Mouse (Mus musculus) kidney, adult 11 months (tissue): ENCODE data around the gene Syngr1.

ENCODE experiments used
- DNase-seq: peaks from one replicate; pipeline ENCODE4 v3.0.0; 2022

The Syngr1 gene

DNA sequence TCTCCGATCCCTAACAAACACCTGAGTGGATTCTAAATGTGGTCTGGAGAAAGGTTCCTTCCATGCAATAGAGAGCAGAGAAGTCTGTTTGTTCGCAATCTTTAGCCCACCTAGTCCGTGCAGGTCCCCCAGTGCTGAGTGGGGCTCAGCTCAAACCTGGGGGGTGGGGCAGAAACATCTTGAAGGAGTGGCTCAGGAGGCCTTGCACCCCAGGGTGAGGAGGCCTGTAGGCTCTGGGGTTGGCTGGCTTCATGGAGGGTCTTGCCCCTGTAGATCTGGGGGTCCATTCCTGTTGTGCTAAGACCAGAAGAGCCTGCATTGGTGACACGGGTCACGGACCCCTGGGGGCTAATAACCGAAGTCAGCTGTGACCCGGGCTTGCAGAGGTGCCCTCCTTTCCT lies 907 bp downstream of the Syngr1 start:
- DNase-seq, result no peak

DNA sequence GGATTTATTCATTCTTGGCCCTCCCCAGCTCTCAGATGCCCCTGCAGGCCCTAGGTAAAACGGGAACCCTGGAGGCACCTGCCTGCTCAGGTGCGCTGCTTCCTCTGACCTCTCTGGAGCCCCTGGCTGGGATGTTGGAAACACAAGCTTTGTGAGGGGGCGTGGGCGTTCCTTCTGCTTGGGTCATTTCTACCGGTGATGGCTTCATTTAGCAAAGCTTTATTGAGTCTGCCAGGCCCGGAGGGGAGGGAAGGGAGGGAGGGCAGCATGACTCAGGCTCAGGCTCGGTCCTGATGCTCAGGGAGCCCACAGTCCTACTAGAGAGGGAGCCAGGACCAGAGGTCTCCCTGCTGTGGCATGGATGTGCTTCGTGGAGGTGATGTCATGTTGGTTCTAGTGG lies 1.5 kb downstream of the Syngr1 start:
- no peak for DNase-seq

- DNase-seq, result no peak
Measured at GRCm38 (mm10) chr15:80094201-80094600, 3.1 kb downstream of the Syngr1 start.

DNA sequence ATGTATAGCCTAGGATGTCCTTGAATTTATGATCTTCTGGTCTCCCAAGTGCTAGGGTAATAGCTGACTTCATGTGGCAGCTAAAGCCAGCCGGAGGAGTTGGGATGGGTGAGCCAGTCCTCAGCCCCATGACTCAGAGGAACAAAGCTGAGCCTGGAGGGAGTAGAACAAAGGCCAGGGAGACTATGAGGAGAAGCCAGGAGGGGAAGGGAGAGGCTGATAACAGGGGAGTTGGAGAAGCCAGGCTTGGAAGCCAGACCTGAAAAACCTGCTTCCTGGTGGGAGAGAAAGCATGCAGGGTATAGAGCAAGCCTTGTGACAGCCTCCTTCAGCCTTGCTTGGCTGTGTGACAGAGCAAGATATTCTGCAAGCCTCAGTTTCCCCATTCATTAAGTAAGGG lies 4.5 kb downstream of the Syngr1 start:
- DNase-seq, result no peak

GRCm38 (mm10) chr15:80096406-80096805 lies 5.3 kb downstream of the Syngr1 start:
- DNase-seq, result no peak

- no peak for DNase-seq
Measured at GRCm38 (mm10) chr15:80096946-80097881, 6.1 kb downstream of the Syngr1 start.

- no peak for DNase-seq
Measured at GRCm38 (mm10) chr15:80097999-80098461, 6.9 kb downstream of the Syngr1 start.

GRCm38 (mm10) chr15:80098809-80099208 lies 7.7 kb downstream of the Syngr1 start:
- no peak for DNase-seq

- DNase-seq, result no peak
Measured at GRCm38 (mm10) chr15:80099477-80099876, 8.3 kb downstream of the Syngr1 start.

- DNase-seq, result no peak
Measured at GRCm38 (mm10) chr15:80100196-80100595, 9.1 kb downstream of the Syngr1 start.

- DNase-seq, result no peak
Measured at GRCm38 (mm10) chr15:80100871-80101270, 9.7 kb downstream of the Syngr1 start.

- no peak for DNase-seq
Measured at GRCm38 (mm10) chr15:80101503-80101902, 10.4 kb downstream of the Syngr1 start.

DNA sequence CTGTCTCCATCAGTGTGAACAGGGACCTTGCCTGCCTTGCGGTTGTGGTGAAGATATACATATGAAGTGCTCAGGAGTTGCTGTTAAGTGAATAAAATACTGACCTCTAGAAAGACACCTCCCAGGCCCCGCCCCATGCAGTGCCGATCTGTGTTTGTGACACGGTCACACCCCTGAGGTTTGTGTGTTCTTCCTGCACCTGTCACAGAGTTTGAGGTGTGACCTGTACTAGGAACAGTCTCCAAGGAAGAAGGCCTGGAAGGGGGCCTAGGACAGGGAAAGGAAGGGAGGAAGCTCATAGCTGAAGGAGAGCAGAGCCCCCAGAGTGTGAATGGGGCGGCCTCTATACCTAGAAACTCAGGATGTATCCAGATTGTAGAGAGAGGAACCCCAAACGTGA lies 11.4 kb downstream of the Syngr1 start:
- no peak for DNase-seq

- DNase-seq, result no peak
Measured at GRCm38 (mm10) chr15:80105490-80106410, 14.6 kb downstream of the Syngr1 start.

GRCm38 (mm10) chr15:80107143-80107542 lies 16.0 kb downstream of the Syngr1 start:
- DNase-seq, result no peak

- DNase-seq, result no peak
Measured at GRCm38 (mm10) chr15:80107575-80107974, 16.4 kb downstream of the Syngr1 start.

GRCm38 (mm10) chr15:80111436-80111835 lies 20.3 kb downstream of the Syngr1 start:
- DNase-seq, result no peak

DNA sequence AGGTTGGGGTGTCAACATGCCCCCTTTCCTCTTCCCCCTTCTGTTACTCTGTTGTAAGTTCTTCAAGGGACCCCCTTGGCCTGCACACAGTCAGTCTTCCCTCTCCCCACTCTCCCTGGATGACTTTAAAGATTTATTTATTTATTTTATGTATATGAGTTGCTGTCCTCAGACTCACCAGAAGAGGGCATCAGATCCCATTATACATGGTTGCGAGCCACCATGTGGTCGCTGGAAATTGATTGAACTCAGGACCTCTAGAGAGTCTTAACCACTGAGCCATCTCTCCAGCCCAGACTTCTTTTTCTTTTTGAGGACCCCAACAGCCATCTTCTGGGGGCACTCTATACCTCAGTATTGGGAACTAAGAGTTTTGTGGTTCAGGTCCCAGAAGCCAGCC lies 21.4 kb downstream of the Syngr1 start:
- DNase-seq, result no peak

GRCm38 (mm10) chr15:80114414-80114813 lies 23.3 kb downstream of the Syngr1 start:
- no peak for DNase-seq

- DNase-seq, result no peak
Measured at GRCm38 (mm10) chr15:80115256-80115655, 24.1 kb downstream of the Syngr1 start.

DNA sequence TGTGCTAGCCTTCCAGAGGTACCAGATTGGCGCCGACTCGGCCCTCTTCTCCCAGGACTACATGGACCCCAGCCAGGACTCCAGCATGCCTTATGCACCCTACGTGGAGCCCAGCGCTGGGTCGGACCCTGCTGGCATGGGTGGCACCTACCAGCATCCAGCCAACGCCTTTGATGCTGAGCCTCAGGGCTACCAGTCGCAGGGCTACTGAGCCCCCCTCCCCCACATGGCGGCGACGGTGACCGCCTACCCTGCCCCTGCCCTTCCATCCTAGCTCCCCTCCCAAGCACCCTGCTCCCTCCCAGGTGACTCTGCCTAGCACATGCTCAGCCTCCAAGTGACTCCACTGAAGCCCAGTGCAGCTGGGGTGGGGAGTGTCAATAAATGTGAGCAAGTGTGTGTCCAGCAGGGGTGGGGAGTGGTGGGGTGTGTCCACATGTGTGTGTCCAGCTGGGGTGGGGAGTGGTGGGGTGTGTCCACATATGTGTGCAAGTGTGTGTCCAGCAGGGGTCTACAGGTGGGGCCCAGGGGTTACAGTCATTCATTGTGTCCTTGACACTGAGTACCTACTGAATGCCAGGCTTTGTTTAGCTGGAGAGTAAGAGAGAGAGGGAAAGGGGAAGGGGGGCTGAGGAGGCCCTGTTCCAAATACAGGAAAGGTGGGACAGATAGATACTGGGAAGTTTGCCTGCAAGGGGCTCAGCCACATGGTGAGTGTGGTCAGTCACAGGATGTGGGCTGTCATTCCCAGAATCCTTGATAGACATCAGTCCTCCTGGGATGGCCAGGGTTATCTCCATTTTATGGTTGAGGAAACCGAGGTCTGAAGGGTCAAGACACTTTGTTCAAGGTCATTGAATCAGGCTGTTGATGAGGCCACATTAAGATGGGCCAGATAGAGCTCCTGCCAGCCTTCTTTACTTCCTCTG lies 25.0 kb downstream of the Syngr1 start:
- DNase-seq, result no peak

DNA sequence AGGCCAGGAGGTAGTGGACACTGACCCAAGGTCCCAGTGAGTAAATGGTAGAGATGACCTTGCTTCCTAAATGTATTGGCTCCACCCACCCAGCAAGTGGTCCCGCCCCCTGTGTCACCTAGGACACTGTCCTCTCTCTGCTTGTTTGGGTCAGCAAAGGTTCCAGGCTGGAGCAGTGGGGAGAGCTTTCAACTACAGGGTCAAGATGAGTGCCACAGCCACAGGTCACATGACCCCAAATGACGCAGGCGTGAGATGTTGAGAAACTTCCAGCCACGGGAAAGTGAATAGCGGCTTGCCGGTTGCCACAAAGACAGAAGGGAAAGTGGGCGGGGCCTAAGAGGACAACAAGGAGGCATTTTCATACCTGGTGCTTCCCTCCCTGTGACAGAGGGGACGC lies 26.0 kb downstream of the Syngr1 start:
- DNase-seq, result no peak
